Mouse (Mus musculus): ENCODE results near the gene Nt5e.
"Not testable (repeated sequence)": the region's sequence is repeated elsewhere in the genome, so short reads cannot be mapped to it uniquely, and the experiment has no call there.

Nt5e gene

GRCm38 (mm10) chr9:88326930-88327901 is at the start of gene Nt5e:
Nt5e (plus strand) TSS chr9:88327197.
- peak; percentile 55 for DNase-seq

- DNase-seq = no peak
Observed at GRCm38 (mm10) chr9:88277588-88277987, 49.4 kb upstream of the Nt5e start.

- no peak for DNase-seq
Observed at GRCm38 (mm10) chr9:88279728-88280127, 47.3 kb upstream of the Nt5e start.

GRCm38 (mm10) chr9:88289568-88290168 is 37.3 kb upstream of the Nt5e start:
- no peak for DNase-seq

GRCm38 (mm10) chr9:88292836-88293370 is 34.1 kb upstream of the Nt5e start:
- no peak for DNase-seq

- no peak for DNase-seq
Observed at GRCm38 (mm10) chr9:88295798-88296197, 31.2 kb upstream of the Nt5e start.

- no peak for DNase-seq
Observed at GRCm38 (mm10) chr9:88296321-88296720, 30.7 kb upstream of the Nt5e start.

GRCm38 (mm10) chr9:88297244-88297643 is 29.8 kb upstream of the Nt5e start:
- not testable (repeated sequence) for DNase-seq

- DNase-seq = no peak
Observed at GRCm38 (mm10) chr9:88297871-88298658, 28.9 kb upstream of the Nt5e start.

- DNase-seq = no peak
Observed at GRCm38 (mm10) chr9:88307019-88307618, 19.9 kb upstream of the Nt5e start.

GRCm38 (mm10) chr9:88309127-88309526 is 17.9 kb upstream of the Nt5e start:
- DNase-seq = no peak

- no peak for DNase-seq
Observed at GRCm38 (mm10) chr9:88319226-88319625, 7.8 kb upstream of the Nt5e start.

- DNase-seq = no peak
Observed at GRCm38 (mm10) chr9:88324616-88325015, 2.4 kb upstream of the Nt5e start.

- no peak for DNase-seq
Observed at GRCm38 (mm10) chr9:88328666-88329065, 1.7 kb downstream of the Nt5e start.

GRCm38 (mm10) chr9:88329166-88329748 is 2.3 kb downstream of the Nt5e start:
- no peak for DNase-seq

- DNase-seq = no peak
Observed at GRCm38 (mm10) chr9:88330316-88330715, 3.3 kb downstream of the Nt5e start.

GRCm38 (mm10) chr9:88332447-88332846 is 5.5 kb downstream of the Nt5e start:
- no peak for DNase-seq

GRCm38 (mm10) chr9:88335839-88336238 is 8.8 kb downstream of the Nt5e start:
- DNase-seq = no peak

GRCm38 (mm10) chr9:88340819-88341218 is 13.8 kb downstream of the Nt5e start:
- no peak for DNase-seq

- DNase-seq = no peak
Observed at GRCm38 (mm10) chr9:88342241-88342640, 15.2 kb downstream of the Nt5e start.

- DNase-seq = no peak
Observed at GRCm38 (mm10) chr9:88342701-88343100, 15.7 kb downstream of the Nt5e start.

- DNase-seq = no peak
Observed at GRCm38 (mm10) chr9:88344424-88344823, 17.4 kb downstream of the Nt5e start.
